Mouse (Mus musculus): Measurements from ENCODE around the gene Prss22. TPM values are rescaled to one million over a fixed set of nuclear protein-coding genes. Genes with fewer than 3 reads are reported as not detected.

Gene Prss22
- not detected for polyA plus RNA-seq (2017; shearing (Covaris generic))

GRCm38 (mm10) chr17:23997901-23998300, at the start of gene Prss22:
TSS of gene Prss22 (minus strand) at chr17:23998100.

GRCm38 (mm10) chr17:24037844-24038243, 39.9 kb upstream of the Prss22 start, which contains the start of gene Prss27:
TSS of gene Prss27 (plus strand) at chr17:24038144.

GRCm38 (mm10) chr17:23980297-23980909, 17.5 kb downstream of the Prss22 start, which contains the start of gene Prss30:
TSS of gene Prss30 (minus strand) at chr17:23980566.

GRCm38 (mm10) chr17:23955174-23955573, 42.7 kb downstream of the Prss22 start, which contains the start of gene Sbpl:
TSS of gene Sbpl (minus strand) at chr17:23955274.

Other genes with a start within 250 kb of the Prss22 start
- 23.4 TPM for gene Flywch1, start 226.5 kb downstream of the Prss22 start, polyA plus RNA-seq (2017; shearing (Covaris generic))
- not detected for gene Flywch2, start 212.0 kb downstream of the Prss22 start, polyA plus RNA-seq (2017; shearing (Covaris generic))
- 1,111 TPM for gene Srrm2, start 207.6 kb downstream of the Prss22 start, polyA plus RNA-seq (2017; shearing (Covaris generic))
- gene Elob, start 169.0 kb downstream of the Prss22 start, polyA plus RNA-seq (2017; shearing (Covaris generic)): 324 TPM
- not detected for gene Prss33, start 162.0 kb downstream of the Prss22 start, polyA plus RNA-seq (2017; shearing (Covaris generic))
- not detected for gene Prss32, start 154.2 kb downstream of the Prss22 start, polyA plus RNA-seq (2017; shearing (Covaris generic))
- not detected for gene Prss41, start 153.9 kb downstream of the Prss22 start, polyA plus RNA-seq (2017; shearing (Covaris generic))
- not detected for gene Prss21, start 130.0 kb downstream of the Prss22 start, polyA plus RNA-seq (2017; shearing (Covaris generic))
- gene Dcpp1, start 117.2 kb downstream of the Prss22 start, polyA plus RNA-seq (2017; shearing (Covaris generic)): not detected
- not detected for gene Dcpp2, start 117.2 kb downstream of the Prss22 start, polyA plus RNA-seq (2017; shearing (Covaris generic))
- gene Dcpp3, start 80.6 kb downstream of the Prss22 start, polyA plus RNA-seq (2017; shearing (Covaris generic)): not detected
- gene Sbp, start 56.4 kb downstream of the Prss22 start, polyA plus RNA-seq (2017; shearing (Covaris generic)): not detected
- not detected for gene Sbpl, start 42.8 kb downstream of the Prss22 start, polyA plus RNA-seq (2017; shearing (Covaris generic))
- gene Prss30, start 17.5 kb downstream of the Prss22 start, polyA plus RNA-seq (2017; shearing (Covaris generic)): not detected
- 0.27 TPM for gene Prss27, start 40.0 kb upstream of the Prss22 start, polyA plus RNA-seq (2017; shearing (Covaris generic))
- 29.6 TPM for gene Kctd5, start 75.4 kb upstream of the Prss22 start, polyA plus RNA-seq (2017; shearing (Covaris generic))
- 73.3 TPM for gene Pdpk1, start 152.8 kb upstream of the Prss22 start, polyA plus RNA-seq (2017; shearing (Covaris generic))
- 17.7 TPM for gene Amdhd2, start 165.7 kb upstream of the Prss22 start, polyA plus RNA-seq (2017; shearing (Covaris generic))
- gene Atp6v0c, start 171.6 kb upstream of the Prss22 start, polyA plus RNA-seq (2017; shearing (Covaris generic)): 426 TPM
- gene Tbc1d24, start 207.5 kb upstream of the Prss22 start, polyA plus RNA-seq (2017; shearing (Covaris generic)): 0.53 TPM
- 0.14 TPM for gene Ntn3, start 211.4 kb upstream of the Prss22 start, polyA plus RNA-seq (2017; shearing (Covaris generic))
- gene Tedc2, start 222.8 kb upstream of the Prss22 start, polyA plus RNA-seq (2017; shearing (Covaris generic)): 1.1 TPM

All from naive thymus-derived CD4-positive, alpha-beta T cell, adult 5 months (primary cell).